Comparison of ENCODE assay signal across 16 mouse cellular contexts in the genomic region with DNA sequence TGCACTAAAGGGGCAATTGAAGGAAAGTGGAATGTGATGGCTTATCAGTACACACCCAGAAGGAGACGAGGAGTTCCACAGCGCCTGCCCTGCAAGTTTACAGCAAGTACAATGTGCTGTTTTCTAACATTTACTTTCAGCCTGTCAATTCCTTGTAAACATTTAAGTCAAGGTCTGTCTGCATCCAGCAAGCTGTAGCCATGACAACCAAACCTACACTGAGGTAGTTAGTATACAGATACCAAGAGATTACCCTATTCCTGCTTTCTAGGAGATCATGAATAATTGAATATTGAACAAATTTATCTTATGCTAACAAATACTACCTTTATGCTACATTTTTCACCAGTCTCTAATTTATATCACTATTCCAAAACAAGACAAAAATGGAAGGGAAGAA.
"Had no signal": no experiment of that assay in that cellular context is flagged by ENCODE, and none has a peak within 500 bp of the region (broad histone marks: within the 10 kb centered on the region; RNA-seq: fewer than 3 reads in every experiment).

No protein-coding gene starts in this region.

- ATAC-seq: intestine, embryonic 16.5 days had no signal

- DNase-seq: kidney, adult 18-20 months; kidney, adult 9 months; kidney, postnatal 14 days; kidney, postnatal 4 days; liver, embryonic 13.5 days; lung, adult 2 months; lung, postnatal 14 days; lung, postnatal 4 days; retina, postnatal 1 day; right cerebral cortex, postnatal 25 days; spleen, adult 18-20 months; thymus, postnatal 25 days had no signal

- H3K4me1 ChIP-seq: liver, embryonic 13.5 days; neural tube, embryonic 13.5 days; stomach, embryonic 15.5 days had no signal

- H3K27me3 ChIP-seq: liver, embryonic 13.5 days; neural tube, embryonic 13.5 days; stomach, embryonic 15.5 days had no signal

- H3K4me3 ChIP-seq: left cerebral cortex, adult 2 months; liver, embryonic 13.5 days; neural tube, embryonic 13.5 days; stomach, embryonic 15.5 days had no signal

- H3K27ac ChIP-seq: left cerebral cortex, adult 2 months; liver, embryonic 13.5 days; neural tube, embryonic 13.5 days; stomach, embryonic 15.5 days had no signal

- H3K9ac ChIP-seq: liver, embryonic 13.5 days; neural tube, embryonic 13.5 days; stomach, embryonic 15.5 days had no signal

- H3K4me2 ChIP-seq: liver, embryonic 13.5 days; neural tube, embryonic 13.5 days; stomach, embryonic 15.5 days had no signal

- H3K9me3 ChIP-seq: liver, embryonic 13.5 days; neural tube, embryonic 13.5 days; stomach, embryonic 15.5 days had no signal

- H3K36me3 ChIP-seq: liver, embryonic 13.5 days; neural tube, embryonic 13.5 days; stomach, embryonic 15.5 days had no signal
